Mouse (Mus musculus) embryonic facial prominence, embryonic 10.5 days (tissue): ENCODE data around the gene Gpr88. TPM values are rescaled to one million over a fixed set of nuclear protein-coding genes. Genes with fewer than 3 reads are reported as not detected.
"Not testable (repeated sequence)": the region's sequence is repeated elsewhere in the genome, so short reads cannot be mapped to it uniquely, and the experiment has no call there.

ENCODE experiments used
- DNase-seq: peaks from one replicate; pipeline ENCODE4 v3.0.0-alpha.2; 2017; ENCODE audit warnings: low spot score
- H3K27ac ChIP-seq: fragments of 300-500 bp; sonication (generic); replicated peaks from 2 replicates; pipeline ENCODE4 v1.5.1; 2016; ENCODE audit warnings: mild to moderate bottlenecking
- H3K27me3 ChIP-seq: fragments of 300-500 bp; sonication (generic); replicated peaks from 2 replicates; pipeline ENCODE4 v1.6.1; 2016; ENCODE audit warnings: low read depth, mild to moderate bottlenecking; ENCODE audit not compliant: poor library complexity, severe bottlenecking
- H3K36me3 ChIP-seq: fragments of 300-500 bp; sonication (generic); replicated peaks from 2 replicates; pipeline ENCODE4 v1.6.1; 2016; ENCODE audit warnings: mild to moderate bottlenecking, moderate library complexity
- H3K4me1 ChIP-seq: fragments of 300-500 bp; sonication (generic); 2 replicates; pipeline ENCODE4 v1.6.1; 2016
- H3K4me3 ChIP-seq: fragments of 300-500 bp; sonication (generic); 2 replicates; pipeline ENCODE4 v1.5.1; 2016; ENCODE audit warnings: mild to moderate bottlenecking, moderate library complexity
- H3K9me3 ChIP-seq: fragments of 300-500 bp; sonication (generic); 2 replicates; pipeline ENCODE4 v1.6.1; 2016; ENCODE audit warnings: mild to moderate bottlenecking
- WGBS: fragments of 180-500 bp; shearing (Covaris S2); methylation state at CpG from one replicate; pipeline ENCODE4 v1.1.7; 2016; 5-methylcytosine and 5-hydroxymethylcytosine counted together
- polyA plus RNA-seq: library from polyadenylated mRNA; unstranded; fragments of >200 nt; fragmentation: Nextera tagmentation; extraction: Ambion mirVana; gene quantifications from 2 replicates; pipeline ENCODE4 v1.2.1, GENCODE M21; 2016

Gpr88 gene
- polyA plus RNA-seq, 1 experiment from 2014 or later, result 0.52 TPM

- Histone ChIP-seq H3K27me3 (no peaks in the 10 kb centered on the region), H3K4me3 (no peak overlapping the region), H3K27ac (no peak overlapping the region), H3K36me3 (no peaks in the 10 kb centered on the region), H3K9me3 (no peaks in the 10 kb centered on the region), H3K4me1 (peaks cover 10% of the 10 kb centered on the region)
- 81% methylated on average over 3 of the region's 3 CpGs for WGBS
- DNase-seq, result no peak
Observed at GRCm38 (mm10) chr3:116233515-116233914, 19.8 kb downstream of the Gpr88 start.

GRCm38 (mm10) chr3:116232763-116233162 lies 20.5 kb downstream of the Gpr88 start:
- DNase-seq, result no peak
- H3K4me1 ChIP-seq, result peaks cover 18% of the 10 kb centered on the region
- H3K27me3 ChIP-seq, result no peaks in the 10 kb centered on the region
- H3K27ac ChIP-seq, result no peak overlapping the region
- no peaks in the 10 kb centered on the region for H3K36me3 ChIP-seq
- 86% methylated on average over 5 of the region's 5 CpGs for WGBS
- no peaks in the 10 kb centered on the region for H3K9me3 ChIP-seq
- no peak overlapping the region for H3K4me3 ChIP-seq

- Histone ChIP-seq H3K36me3 (no peaks in the 10 kb centered on the region), H3K27ac (0 out of 2 replicates have a peak overlapping the region, but pooled peaks have one; percentile 35), H3K9me3 (no peaks in the 10 kb centered on the region), H3K27me3 (no peaks in the 10 kb centered on the region), H3K4me3 (no peak overlapping the region), H3K4me1 (peaks cover 18% of the 10 kb centered on the region)
- 79% methylated on average over 4 of the region's 4 CpGs for WGBS
- no peak for DNase-seq
Observed at GRCm38 (mm10) chr3:116229336-116229735, 24.0 kb downstream of the Gpr88 start.

- Histone ChIP-seq H3K27ac (0 out of 2 replicates have a peak overlapping the region, but pooled peaks have one; percentile 35), H3K4me1 (peaks cover 18% of the 10 kb centered on the region), H3K36me3 (no peaks in the 10 kb centered on the region), H3K4me3 (no peak overlapping the region), H3K27me3 (no peaks in the 10 kb centered on the region), H3K9me3 (no peaks in the 10 kb centered on the region)
- no peak for DNase-seq
- 50% methylated on average over 11 of the region's 11 CpGs for WGBS
Observed at GRCm38 (mm10) chr3:116228360-116229245, 24.7 kb downstream of the Gpr88 start.

- no peak overlapping the region for H3K27ac ChIP-seq
- 0 out of 2 replicates have a peak, but pooled peaks cover 4% of the 10 kb centered on the region for H3K27me3 ChIP-seq
- 80% methylated on average over 5 of the region's 5 CpGs for WGBS
- H3K9me3 ChIP-seq, result no peaks in the 10 kb centered on the region
- no peaks in the 10 kb centered on the region for H3K36me3 ChIP-seq
- H3K4me1 ChIP-seq, result peaks cover 26% of the 10 kb centered on the region
- no peak for DNase-seq
- no peak overlapping the region for H3K4me3 ChIP-seq
Observed at GRCm38 (mm10) chr3:116227383-116227782, 25.9 kb downstream of the Gpr88 start.

GRCm38 (mm10) chr3:116226915-116227314 lies 26.4 kb downstream of the Gpr88 start:
- WGBS, result 90% methylated on average over 6 of the region's 6 CpGs

GRCm38 (mm10) chr3:116222511-116223243 lies 30.6 kb downstream of the Gpr88 start:
- Histone ChIP-seq H3K9me3 (no peaks in the 10 kb centered on the region), H3K4me3 (peak overlapping the region; percentile 37), H3K27me3 (0 out of 2 replicates have a peak, but pooled peaks cover 4% of the 10 kb centered on the region), H3K4me1 (peaks cover 22% of the 10 kb centered on the region), H3K27ac (no peak overlapping the region; the same call in 1 of the 2 replicates), H3K36me3 (no peaks in the 10 kb centered on the region)
- WGBS, result 21% methylated on average over 17 of the region's 17 CpGs
- DNase-seq, result peak; percentile 25

More at GRCm38 (mm10) chr3:116226915-116227314, 26.4 kb downstream of the Gpr88 start:
- H3K4me3 ChIP-seq, result no peak overlapping the region
- H3K36me3 ChIP-seq, result no peaks in the 10 kb centered on the region
- H3K27ac ChIP-seq, result no peak overlapping the region; the same call in 1 of the 2 replicates
- no peaks in the 10 kb centered on the region for H3K9me3 ChIP-seq
- 0 out of 2 replicates have a peak, but pooled peaks cover 4% of the 10 kb centered on the region for H3K27me3 ChIP-seq
- peaks cover 30% of the 10 kb centered on the region for H3K4me1 ChIP-seq
- DNase-seq, result no peak

GRCm38 (mm10) chr3:116221686-116222010 lies 31.7 kb downstream of the Gpr88 start:
- Histone ChIP-seq H3K9me3 (no peaks in the 10 kb centered on the region), H3K27ac (peak overlapping the region; percentile 44), H3K36me3 (no peaks in the 10 kb centered on the region), H3K4me3 (no peak overlapping the region), H3K27me3 (0 out of 2 replicates have a peak, but pooled peaks cover 4% of the 10 kb centered on the region), H3K4me1 (peaks cover 22% of the 10 kb centered on the region)
- WGBS, result 17% methylated on average over 3 of the region's 3 CpGs
- peak; percentile 21 for DNase-seq

- no peak for DNase-seq
- H3K27ac ChIP-seq, result peak overlapping the region; percentile 44
- H3K36me3 ChIP-seq, result no peaks in the 10 kb centered on the region
- H3K4me3 ChIP-seq, result no peak overlapping the region
- peaks cover 22% of the 10 kb centered on the region for H3K4me1 ChIP-seq
- H3K9me3 ChIP-seq, result no peaks in the 10 kb centered on the region
- H3K27me3 ChIP-seq, result 0 out of 2 replicates have a peak, but pooled peaks cover 4% of the 10 kb centered on the region
- 75% methylated on average over 6 of the region's 6 CpGs for WGBS
Observed at GRCm38 (mm10) chr3:116220980-116221685, 32.2 kb downstream of the Gpr88 start.

GRCm38 (mm10) chr3:116217398-116217797 lies 35.9 kb downstream of the Gpr88 start:
- DNase-seq, H3K36me3 ChIP-seq, H3K4me3 ChIP-seq, H3K27me3 ChIP-seq, H3K27ac ChIP-seq, H3K9me3 ChIP-seq: not testable (repeated sequence)
- WGBS, result 64% methylated on average over 6 of the region's 6 CpGs
- peaks cover 14% of the 10 kb centered on the region for H3K4me1 ChIP-seq

- Histone ChIP-seq H3K9me3 (no peaks in the 10 kb centered on the region), H3K27me3 (no peaks in the 10 kb centered on the region), H3K27ac (no peak overlapping the region), H3K4me1 (peaks cover 3% of the 10 kb centered on the region), H3K36me3 (no peaks in the 10 kb centered on the region), H3K4me3 (no peak overlapping the region)
- WGBS, result 75% methylated on average over 1 of the region's 1 CpGs
- DNase-seq, result no peak
Observed at GRCm38 (mm10) chr3:116216261-116216660, 37.0 kb downstream of the Gpr88 start.

GRCm38 (mm10) chr3:116211639-116212038 lies 41.7 kb downstream of the Gpr88 start:
- Histone ChIP-seq H3K27me3 (no peaks in the 10 kb centered on the region), H3K36me3 (no peaks in the 10 kb centered on the region), H3K4me3 (no peak overlapping the region), H3K27ac (no peak overlapping the region), H3K9me3 (no peaks in the 10 kb centered on the region), H3K4me1 (peaks cover 5% of the 10 kb centered on the region; the same call in 1 of the 2 replicates)
- 86% methylated on average over 5 of the region's 5 CpGs for WGBS
- no peak for DNase-seq
